ENCODE assay signal across 18 mouse cellular contexts in genomic region chr9:21889229-21889628, GRCm38 (mm10). TPM values are rescaled to one million over a fixed set of nuclear protein-coding genes. Genes with fewer than 3 reads are reported as not detected.
DNase-seq lines count a peak whose midpoint lies in the region; ATAC-seq and TF ChIP-seq lines count a peak whose summit lies in the region.
"Had no signal": no experiment of that assay in that cellular context is flagged by ENCODE, and none has a peak within 500 bp of the region (broad histone marks: within the 10 kb centered on the region; RNA-seq: fewer than 3 reads in every experiment).

No protein-coding gene starts in this region.

- no peak for DNase-seq in heart, postnatal 0 days (ENCODE audit: low spot score)
- no peak for DNase-seq in heart, postnatal 25 days (ENCODE audit: low spot score)
- DNase-seq in liver, postnatal 0 days = peak; percentile 27
- DNase-seq in ovary, postnatal 14 days (ENCODE audit: low spot score) = no peak
- DNase-seq in thymus, postnatal 0 days (ENCODE audit: low spot score) = no peak
- DNase-seq: cerebellum, adult 18-20 months; heart, postnatal 10 days; kidney, postnatal 10 days; liver, embryonic 13.5 days; lung, postnatal 36 days; right cerebral cortex, postnatal 14 days; thymus, adult 18-20 months had no signal

- no peak overlapping the region for H3K9ac ChIP-seq in heart, postnatal 0 days (replicated peaks; ENCODE audit: low read depth, low read length)
- no peak overlapping the region for H3K9ac ChIP-seq in liver, postnatal 0 days (replicated peaks)
- H3K9ac ChIP-seq in liver, embryonic 12.5 days = no peak overlapping the region
- H3K9ac ChIP-seq: embryonic facial prominence, embryonic 15.5 days; liver, embryonic 13.5 days; midbrain, embryonic 15.5 days had no signal

- H3K36me3 ChIP-seq in heart, postnatal 0 days (replicated peaks; ENCODE audit: control insufficient read depth, insufficient read depth, low read length) = no peaks in the 10 kb centered on the region
- no peaks in the 10 kb centered on the region for H3K36me3 ChIP-seq in liver, postnatal 0 days (replicated peaks; ENCODE audit: insufficient read depth, low read length)
- H3K36me3 ChIP-seq in liver, embryonic 12.5 days = no peaks in the 10 kb centered on the region
- H3K36me3 ChIP-seq in small intestine, adult 2 months (ENCODE audit: control insufficient read depth, insufficient read depth, low read length) = no peaks in the 10 kb centered on the region
- H3K36me3 ChIP-seq: embryonic facial prominence, embryonic 15.5 days; liver, embryonic 13.5 days; midbrain, embryonic 15.5 days had no signal

- no peaks in the 10 kb centered on the region for H3K27me3 ChIP-seq in heart, postnatal 0 days (ENCODE audit: control insufficient read depth, insufficient read depth, low read length)
- H3K27me3 ChIP-seq in liver, postnatal 0 days (ENCODE audit: insufficient read depth, low read length) = no peaks in the 10 kb centered on the region
- H3K27me3 ChIP-seq in liver, embryonic 12.5 days (replicated peaks) = peaks cover 3% of the 10 kb centered on the region; the same call in 1 of the 2 replicates
- no peaks in the 10 kb centered on the region for H3K27me3 ChIP-seq in small intestine, adult 2 months (ENCODE audit: control insufficient read depth, insufficient read depth, low read length)
- H3K27me3 ChIP-seq: embryonic facial prominence, embryonic 15.5 days; midbrain, embryonic 15.5 days had no signal

- intact Hi-C loops in heart, postnatal 25 days (cut with DNase I) = no loop called here

- no peak overlapping the region for H3K27ac ChIP-seq in heart, postnatal 0 days (ENCODE audit: low read depth)
- no peak overlapping the region for H3K27ac ChIP-seq in liver, postnatal 0 days (ENCODE audit: low read depth)
- H3K27ac ChIP-seq in liver, embryonic 12.5 days = no peak overlapping the region
- no peak overlapping the region for H3K27ac ChIP-seq in bone marrow, adult 2 months (ENCODE audit: control insufficient read depth, insufficient read depth, low read depth, low read length, poor library complexity)
- H3K27ac ChIP-seq in small intestine, adult 2 months (ENCODE audit: insufficient read depth, low read depth, low read length) = no peak overlapping the region
- H3K27ac ChIP-seq: embryonic facial prominence, embryonic 15.5 days; liver, embryonic 13.5 days; midbrain, embryonic 15.5 days had no signal

- H3K4me2 ChIP-seq in heart, postnatal 0 days (ENCODE audit: low read depth, low read length) = no peak overlapping the region
- no peak overlapping the region for H3K4me2 ChIP-seq in liver, postnatal 0 days (ENCODE audit: low read depth, low read length)
- no peak overlapping the region for H3K4me2 ChIP-seq in liver, embryonic 12.5 days
- H3K4me2 ChIP-seq: embryonic facial prominence, embryonic 15.5 days; liver, embryonic 13.5 days; midbrain, embryonic 15.5 days had no signal

- no peak for ATAC-seq in heart, postnatal 0 days (ENCODE audit: insufficient read depth, low read depth)
- ATAC-seq in liver, postnatal 0 days = no peak
- no peak for ATAC-seq in liver, embryonic 12.5 days
- ATAC-seq: forebrain, embryonic 14.5 days; midbrain, embryonic 15.5 days had no signal

- H3K4me1 ChIP-seq in heart, postnatal 0 days (ENCODE audit: control insufficient read depth, insufficient read depth) = no peaks in the 10 kb centered on the region
- no peaks in the 10 kb centered on the region for H3K4me1 ChIP-seq in liver, postnatal 0 days (ENCODE audit: insufficient read depth)
- no peaks in the 10 kb centered on the region for H3K4me1 ChIP-seq in liver, embryonic 12.5 days
- H3K4me1 ChIP-seq in bone marrow, adult 2 months (ENCODE audit: control insufficient read depth, insufficient read depth, low read length) = no peaks in the 10 kb centered on the region
- H3K4me1 ChIP-seq in small intestine, adult 2 months (ENCODE audit: control insufficient read depth, insufficient read depth, insufficient read length, low read length) = no peaks in the 10 kb centered on the region
- H3K4me1 ChIP-seq: embryonic facial prominence, embryonic 15.5 days; liver, embryonic 13.5 days; midbrain, embryonic 15.5 days had no signal

- TF ChIP-seq CTCF in heart, postnatal 0 days (IDR thresholded peaks at IDR 0.05; ENCODE audit: low read depth) = peak; percentile 25; the same call in 1 of the 2 replicates
- peak; percentile 60 for TF ChIP-seq CTCF in liver, postnatal 0 days (IDR thresholded peaks at IDR 0.05; ENCODE audit: low read depth)
- peak; percentile 77 for TF ChIP-seq CTCF in bone marrow, adult 2 months (IDR thresholded peaks at IDR 0.05; ENCODE audit: control insufficient read depth, insufficient read depth, low read length)
- peak; percentile 48; the same call in 1 of the 2 replicates for TF ChIP-seq CTCF in small intestine, adult 2 months (IDR thresholded peaks at IDR 0.05; ENCODE audit: extremely low read depth, insufficient read length, insufficient replicate concordance, low read depth, low read length)

- H3K4me3 ChIP-seq in heart, postnatal 0 days (ENCODE audit: low read depth, low read length) = no peak overlapping the region
- H3K4me3 ChIP-seq in liver, postnatal 0 days (ENCODE audit: low read depth, low read length) = no peak overlapping the region
- no peak overlapping the region for H3K4me3 ChIP-seq in liver, embryonic 12.5 days
- no peak overlapping the region for H3K4me3 ChIP-seq in bone marrow, adult 2 months (replicated peaks; ENCODE audit: control insufficient read depth, low read depth, low read length)
- H3K4me3 ChIP-seq in small intestine, adult 2 months (ENCODE audit: low read depth, low read length) = no peak overlapping the region
- H3K4me3 ChIP-seq: embryonic facial prominence, embryonic 15.5 days; liver, embryonic 13.5 days; midbrain, embryonic 15.5 days had no signal

- TF ChIP-seq EP300 in heart, postnatal 0 days (IDR thresholded peaks at IDR 0.05; ENCODE audit: low read depth) = no peak
- TF ChIP-seq EP300 in liver, postnatal 0 days (IDR thresholded peaks at IDR 0.05; ENCODE audit: low read depth) = no peak

- WGBS in heart, postnatal 0 days = 53% methylated on average over 3 of the region's 3 CpGs
- 53% methylated on average over 3 of the region's 3 CpGs for WGBS in liver, postnatal 0 days (ENCODE audit: insufficient replicate concordance)
- WGBS in liver, embryonic 12.5 days (ENCODE audit: insufficient replicate concordance) = 54% methylated on average over 3 of the region's 3 CpGs
- 49% methylated on average over 3 of the region's 3 CpGs for WGBS in bone marrow, adult 2 months
- 40% methylated on average over 3 of the region's 3 CpGs for WGBS in small intestine, adult 2 months

- no peaks in the 10 kb centered on the region for H3K9me3 ChIP-seq in heart, postnatal 0 days (replicated peaks; ENCODE audit: control insufficient read depth, low read length)
- H3K9me3 ChIP-seq in liver, postnatal 0 days (ENCODE audit: low read length) = no peaks in the 10 kb centered on the region
- no peaks in the 10 kb centered on the region for H3K9me3 ChIP-seq in liver, embryonic 12.5 days (replicated peaks)
- H3K9me3 ChIP-seq: embryonic facial prominence, embryonic 15.5 days; liver, embryonic 13.5 days; midbrain, embryonic 15.5 days had no signal

- TF ChIP-seq POLR2A in bone marrow, adult 2 months (IDR thresholded peaks at IDR 0.05; ENCODE audit: borderline replicate concordance, control insufficient read depth, low read depth, low read length) = no peak
- no peak for TF ChIP-seq POLR2A in small intestine, adult 2 months (IDR thresholded peaks at IDR 0.05; ENCODE audit: low read depth, low read length)

RNA-seq across cellular contexts. Expression of gene Rab3d, which starts 28.8 kb away (rescaled TPM):
- total RNA-seq in heart, postnatal 0 days (2014; rRNA removed; ENCODE audit: low replicate concordance) = 8.9 and 11.2 TPM in 2 replicates
- 7.7 and 7.9 TPM in 2 replicates for polyA plus RNA-seq in heart, postnatal 0 days (2015; fragmentation: Nextera tagmentation; extraction: Ambion mirVana)
- 10 to 100 TPM in 1 of 2 experiments, 1 to 10 TPM in 1; 9.2 to 12.1 TPM for total RNA-seq in heart, postnatal 25 days (2021)
- 9.3 and 9.9 TPM in 2 replicates for polyA plus RNA-seq in liver, postnatal 0 days (2015; fragmentation: Nextera tagmentation; extraction: Ambion mirVana)
- 6.5 TPM in 2 replicates for polyA plus RNA-seq in liver, embryonic 12.5 days (2016; fragmentation: Nextera tagmentation; extraction: Ambion mirVana)
- polyA plus RNA-seq in bone marrow, adult 2 months (2011; ENCODE audit: insufficient read depth, insufficient read length, low replicate concordance, missing spikeins) = 8.5 and 20.9 TPM in 2 replicates
- polyA plus RNA-seq in small intestine, adult 2 months (2012; rRNA removed) = 48.9 and 86.7 TPM in 2 replicates
- 14.3 and 14.7 TPM in 2 replicates for polyA plus RNA-seq in thymus, postnatal 0 days (2015; fragmentation: Nextera tagmentation; extraction: Ambion mirVana)

RNA-seq across cellular contexts. Expression of gene Dock6, which starts 36.8 kb away (rescaled TPM):
- total RNA-seq in heart, postnatal 0 days (2014; rRNA removed; ENCODE audit: low replicate concordance) = 38.5 and 65.3 TPM in 2 replicates
- polyA plus RNA-seq in heart, postnatal 0 days (2015; fragmentation: Nextera tagmentation; extraction: Ambion mirVana) = 19.1 and 22.7 TPM in 2 replicates
- total RNA-seq in heart, postnatal 25 days (2021) = 10 to 100 TPM; 34.9 to 36.9 TPM
- 3.6 and 4.1 TPM in 2 replicates for polyA plus RNA-seq in liver, postnatal 0 days (2015; fragmentation: Nextera tagmentation; extraction: Ambion mirVana)
- 8.4 and 8.7 TPM in 2 replicates for polyA plus RNA-seq in liver, embryonic 12.5 days (2016; fragmentation: Nextera tagmentation; extraction: Ambion mirVana)
- 6.5 and 7.2 TPM in 2 replicates for polyA plus RNA-seq in bone marrow, adult 2 months (2011; ENCODE audit: insufficient read depth, insufficient read length, low replicate concordance, missing spikeins)
- 36.4 and 73.5 TPM in 2 replicates for polyA plus RNA-seq in small intestine, adult 2 months (2012; rRNA removed)
- 5.3 and 5.9 TPM in 2 replicates for polyA plus RNA-seq in thymus, postnatal 0 days (2015; fragmentation: Nextera tagmentation; extraction: Ambion mirVana)

RNA-seq across cellular contexts. Expression of gene Ccdc159, which starts 38.0 kb away (rescaled TPM):
- 0.88 TPM in 1 of 2 replicates, not detected in the other for total RNA-seq in heart, postnatal 0 days (2014; rRNA removed; ENCODE audit: low replicate concordance)
- polyA plus RNA-seq in heart, postnatal 0 days (2015; fragmentation: Nextera tagmentation; extraction: Ambion mirVana) = 0.77 and 0.97 TPM in 2 replicates
- total RNA-seq in heart, postnatal 25 days (2021) = 1 to 10 TPM; 1.8 to 2.8 TPM
- polyA plus RNA-seq in liver, postnatal 0 days (2015; fragmentation: Nextera tagmentation; extraction: Ambion mirVana) = 0.81 and 1.1 TPM in 2 replicates
- polyA plus RNA-seq in liver, embryonic 12.5 days (2016; fragmentation: Nextera tagmentation; extraction: Ambion mirVana) = 1.3 and 2.2 TPM in 2 replicates
- not detected in 2 replicates for polyA plus RNA-seq in bone marrow, adult 2 months (2011; ENCODE audit: insufficient read depth, insufficient read length, low replicate concordance, missing spikeins)
- polyA plus RNA-seq in small intestine, adult 2 months (2012; rRNA removed) = 0.71 and 1.2 TPM in 2 replicates
- polyA plus RNA-seq in thymus, postnatal 0 days (2015; fragmentation: Nextera tagmentation; extraction: Ambion mirVana) = 0.24 and 0.40 TPM in 2 replicates

RNA-seq across cellular contexts. Expression of gene Tmem205, which starts 38.1 kb away (rescaled TPM):
- total RNA-seq in heart, postnatal 0 days (2014; rRNA removed; ENCODE audit: low replicate concordance) = 52.6 and 53.9 TPM in 2 replicates
- polyA plus RNA-seq in heart, postnatal 0 days (2015; fragmentation: Nextera tagmentation; extraction: Ambion mirVana) = 44.8 and 47.2 TPM in 2 replicates
- total RNA-seq in heart, postnatal 25 days (2021) = 10 to 100 TPM; 39.4 to 46.2 TPM
- polyA plus RNA-seq in liver, postnatal 0 days (2015; fragmentation: Nextera tagmentation; extraction: Ambion mirVana) = 222 and 246 TPM in 2 replicates
- polyA plus RNA-seq in liver, embryonic 12.5 days (2016; fragmentation: Nextera tagmentation; extraction: Ambion mirVana) = 39.9 and 41.8 TPM in 2 replicates
- polyA plus RNA-seq in bone marrow, adult 2 months (2011; ENCODE audit: insufficient read depth, insufficient read length, low replicate concordance, missing spikeins) = 9.2 and 37.4 TPM in 2 replicates
- polyA plus RNA-seq in small intestine, adult 2 months (2012; rRNA removed) = 81.5 and 113 TPM in 2 replicates
- polyA plus RNA-seq in thymus, postnatal 0 days (2015; fragmentation: Nextera tagmentation; extraction: Ambion mirVana) = 29.6 and 31.1 TPM in 2 replicates

RNA-seq across cellular contexts. Expression of gene Plppr2, which starts 47.6 kb away (rescaled TPM):
- 2.6 and 6.4 TPM in 2 replicates for total RNA-seq in heart, postnatal 0 days (2014; rRNA removed; ENCODE audit: low replicate concordance)
- 0.86 and 1.4 TPM in 2 replicates for polyA plus RNA-seq in heart, postnatal 0 days (2015; fragmentation: Nextera tagmentation; extraction: Ambion mirVana)
- 1 to 10 TPM; 1.5 to 2.0 TPM for total RNA-seq in heart, postnatal 25 days (2021)
- polyA plus RNA-seq in liver, postnatal 0 days (2015; fragmentation: Nextera tagmentation; extraction: Ambion mirVana) = 0.70 and 1.0 TPM in 2 replicates
- polyA plus RNA-seq in liver, embryonic 12.5 days (2016; fragmentation: Nextera tagmentation; extraction: Ambion mirVana) = 2.3 and 3.1 TPM in 2 replicates
- polyA plus RNA-seq in bone marrow, adult 2 months (2011; ENCODE audit: insufficient read depth, insufficient read length, low replicate concordance, missing spikeins) = 1.4 and 2.1 TPM in 2 replicates
- 5.2 and 5.5 TPM in 2 replicates for polyA plus RNA-seq in small intestine, adult 2 months (2012; rRNA removed)
- 0.36 and 0.51 TPM in 2 replicates for polyA plus RNA-seq in thymus, postnatal 0 days (2015; fragmentation: Nextera tagmentation; extraction: Ambion mirVana)

Comparison
In these comparisons a context has a peak if more than half of its experiments do, and no peak if none do; other contexts are left out.
1. CTCF ChIP-seq: peak in every context shown above with its lines; median percentile 77 in bone marrow, adult 2 months; 60 in liver, postnatal 0 days; 48 in small intestine, adult 2 months; 25 in heart, postnatal 0 days.